Mouse (Mus musculus) embryo, embryonic 10 days (tissue): ENCODE results near the gene Rps6kb1.

ENCODE experiments used
- DNase-seq: peaks from one replicate; pipeline ENCODE4 v3.0.0-alpha.2; 2015; ENCODE audit warnings: low spot score

Rps6kb1 gene

DNA sequence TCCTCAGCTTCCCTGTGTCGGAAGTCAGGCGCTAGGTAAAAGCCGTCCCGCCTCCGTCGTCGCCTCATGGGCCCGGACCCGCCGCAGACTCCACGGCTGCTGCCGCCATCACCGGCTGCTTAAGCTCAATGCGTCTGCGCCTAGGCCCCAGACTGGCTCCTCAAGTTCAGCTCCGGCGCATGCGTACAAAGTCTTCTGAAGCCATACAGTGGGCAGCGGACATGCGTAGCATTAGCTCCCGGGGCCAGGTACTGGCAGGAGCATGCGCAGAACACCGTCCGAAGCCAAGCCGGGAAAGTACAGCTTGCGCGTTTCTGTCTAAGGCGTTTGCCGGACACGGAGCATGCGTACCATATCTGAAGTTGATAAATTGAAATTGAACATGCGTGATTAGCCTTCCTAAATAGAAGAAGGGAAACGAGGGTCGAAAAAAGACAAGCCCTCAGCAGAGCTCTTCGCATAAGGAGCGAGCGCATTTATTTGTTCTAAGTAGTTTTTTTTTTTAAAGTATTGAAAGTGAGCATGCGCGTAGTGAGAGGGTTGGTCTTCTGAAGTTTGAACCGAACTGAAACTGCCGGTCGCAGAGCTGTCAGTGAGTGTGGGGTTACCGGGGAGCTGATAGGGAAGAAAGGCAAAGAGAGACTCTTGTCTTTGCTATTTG, at the start of gene Rps6kb1, which contains the start of gene Tubd1:
Gene Rps6kb1 (minus strand): TSS at position 167 of the 661 bp plus-strand sequence.
Gene Tubd1 (plus strand): TSS at position 353 of the 661 bp plus-strand sequence.
- DNase-seq = peak; percentile 100

DNA sequence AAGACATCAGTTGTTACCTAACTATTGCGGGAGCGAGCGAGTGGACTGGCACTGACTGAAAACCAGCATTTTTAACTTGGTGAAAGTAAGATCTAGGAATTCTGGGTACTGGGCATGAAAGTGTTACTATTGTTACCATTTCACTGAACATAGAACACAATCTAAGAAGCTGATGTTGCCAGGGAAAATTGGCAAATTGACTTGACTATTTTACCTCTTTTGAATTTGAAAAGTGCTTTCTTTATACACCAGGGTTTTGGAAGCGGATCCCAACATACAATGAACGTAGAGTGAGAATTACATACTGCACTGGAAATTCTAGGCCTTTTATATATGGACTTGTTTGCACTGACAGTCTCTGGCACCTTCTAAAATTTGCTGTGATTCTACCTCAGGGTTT, 48.8 kb upstream of the Rps6kb1 start:
- DNase-seq = no peak

DNA sequence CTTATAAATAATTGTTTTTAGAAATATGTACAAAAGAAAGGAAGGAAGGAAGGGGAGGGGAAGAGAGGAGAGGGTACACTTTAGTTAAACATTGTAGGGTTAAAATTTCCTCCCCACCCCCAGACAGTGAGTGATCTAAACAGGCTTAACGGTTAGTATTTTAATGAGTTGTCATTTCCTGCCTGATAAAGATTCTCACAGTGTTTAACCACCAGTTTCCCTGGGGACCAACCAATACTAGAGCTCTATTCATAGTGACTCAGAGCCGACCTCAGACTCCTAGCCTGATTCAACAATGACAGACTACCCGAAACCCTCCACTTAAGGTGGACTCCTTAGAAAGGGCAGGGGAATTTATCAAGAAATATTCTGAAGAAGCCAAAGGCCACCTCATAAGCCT, 48.4 kb upstream of the Rps6kb1 start:
- DNase-seq = no peak

DNA sequence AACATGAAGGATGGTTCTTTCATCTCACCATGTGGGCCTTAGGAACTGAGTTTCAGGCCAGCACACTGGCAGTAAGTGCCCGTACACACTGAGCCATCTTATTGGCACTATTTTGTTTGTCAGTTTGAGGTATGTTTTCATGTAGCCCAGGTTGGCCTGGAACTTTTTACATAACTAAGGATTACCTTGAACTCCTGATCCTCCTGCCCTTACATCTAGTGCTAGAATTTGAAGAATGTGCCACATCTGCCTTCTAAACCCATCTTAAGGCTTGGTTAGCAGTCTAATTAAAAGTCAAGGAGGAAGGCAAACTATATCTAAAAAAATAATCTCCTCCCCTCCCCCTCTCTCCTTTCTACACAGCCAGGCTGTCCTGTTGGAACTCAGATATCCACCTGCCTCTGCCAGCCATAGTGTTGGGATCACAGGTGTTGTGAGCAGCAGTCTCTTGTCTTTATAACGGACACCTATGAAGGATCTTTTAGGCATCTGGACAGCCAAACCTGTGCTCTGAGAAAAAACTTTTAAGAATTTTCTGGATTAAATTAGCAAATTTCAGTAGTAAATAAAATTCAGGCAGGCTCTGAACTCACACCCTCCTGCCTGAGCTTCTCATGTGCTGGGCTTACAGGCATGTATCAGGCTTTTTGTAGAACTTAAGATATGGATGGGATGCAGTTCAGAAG, 47.5 kb upstream of the Rps6kb1 start:
- DNase-seq = no peak

DNA sequence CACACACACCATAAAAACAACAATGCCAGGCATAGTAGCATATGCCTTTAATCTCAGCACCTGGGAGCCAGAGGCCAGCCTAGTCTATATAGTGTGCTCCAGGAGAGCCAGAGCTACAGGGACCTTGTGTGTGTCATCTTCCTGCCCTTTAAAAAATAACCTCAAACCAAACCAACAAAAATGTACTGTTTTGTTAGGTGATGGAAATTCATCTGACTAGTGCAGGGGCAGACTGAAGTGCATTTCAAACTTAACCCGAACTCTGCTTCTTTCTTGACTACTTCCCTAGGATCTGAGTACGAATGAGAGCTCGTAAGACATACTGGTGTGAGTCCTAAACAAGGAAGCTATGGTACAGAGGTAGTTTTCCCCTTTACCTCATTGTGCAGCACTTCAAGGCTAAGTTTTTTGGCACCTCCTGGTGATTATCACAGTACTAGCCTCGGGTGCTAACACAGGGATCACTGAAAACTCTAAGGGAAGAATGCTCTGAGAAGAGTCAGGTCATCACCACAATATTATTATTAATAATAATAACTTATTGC, 46.8 kb upstream of the Rps6kb1 start:
- no peak for DNase-seq

DNA sequence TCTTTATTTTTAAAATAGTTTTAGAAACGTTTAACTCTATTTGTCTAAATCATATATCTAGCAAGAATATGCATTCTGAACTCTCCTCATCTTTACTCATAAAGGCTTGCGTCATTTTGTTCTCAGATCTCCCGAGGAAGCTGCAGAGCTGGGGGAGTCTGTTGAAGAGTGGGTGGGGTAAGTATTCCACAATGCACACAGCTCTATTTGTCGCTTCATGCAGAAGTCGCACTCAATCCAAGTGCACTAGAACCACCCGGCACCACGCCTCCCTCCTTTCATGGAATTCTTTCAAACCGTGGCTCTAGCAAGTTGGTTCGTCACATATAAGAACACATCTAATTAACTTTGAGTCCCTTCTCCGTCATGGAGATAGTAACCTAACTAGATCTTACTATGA, 46.0 kb upstream of the Rps6kb1 start:
- no peak for DNase-seq

DNA sequence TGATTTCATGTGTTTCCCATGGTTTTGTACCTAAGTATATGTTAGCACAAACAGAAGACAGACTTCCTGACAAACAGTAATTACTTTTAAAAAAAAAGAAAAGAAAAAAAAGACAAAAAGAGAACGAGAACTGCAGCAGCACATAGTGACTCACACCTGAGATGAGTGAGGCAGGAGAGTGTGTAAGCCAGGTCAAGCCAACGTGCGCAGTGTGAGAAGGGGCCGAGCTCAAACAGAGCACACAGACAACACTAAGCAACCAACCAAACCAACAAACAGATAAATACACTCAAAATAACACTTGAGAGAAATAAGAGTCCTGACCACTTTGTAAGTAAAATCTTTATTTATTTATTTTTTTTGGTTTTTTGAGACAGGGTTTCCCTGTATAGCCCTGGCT, 45.5 kb upstream of the Rps6kb1 start:
- DNase-seq = no peak

GRCm38 (mm10) chr11:86588583-86589298, 44.1 kb upstream of the Rps6kb1 start:
- no peak for DNase-seq

DNA sequence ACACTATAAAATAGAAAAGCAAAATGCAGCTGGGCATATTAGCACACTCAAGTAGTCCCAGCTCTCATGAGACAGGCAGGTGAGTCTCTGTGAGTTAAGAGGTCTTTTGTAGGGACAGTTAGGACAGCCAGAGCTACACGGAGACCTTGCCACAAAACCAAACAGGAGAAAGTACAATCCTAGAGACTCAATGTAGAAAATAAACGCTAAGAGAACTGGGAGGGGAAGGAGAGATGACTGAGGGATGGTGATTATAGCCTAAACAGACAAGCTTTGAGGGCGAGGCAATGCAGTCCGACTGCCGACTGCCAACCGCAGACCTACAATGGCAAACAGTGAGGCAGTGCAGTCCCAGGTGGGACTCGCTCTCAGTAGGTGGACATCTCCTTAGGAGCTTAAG, 43.2 kb upstream of the Rps6kb1 start:
- no peak for DNase-seq

GRCm38 (mm10) chr11:86586868-86587792, 42.5 kb upstream of the Rps6kb1 start:
- peak; percentile 61 for DNase-seq

DNA sequence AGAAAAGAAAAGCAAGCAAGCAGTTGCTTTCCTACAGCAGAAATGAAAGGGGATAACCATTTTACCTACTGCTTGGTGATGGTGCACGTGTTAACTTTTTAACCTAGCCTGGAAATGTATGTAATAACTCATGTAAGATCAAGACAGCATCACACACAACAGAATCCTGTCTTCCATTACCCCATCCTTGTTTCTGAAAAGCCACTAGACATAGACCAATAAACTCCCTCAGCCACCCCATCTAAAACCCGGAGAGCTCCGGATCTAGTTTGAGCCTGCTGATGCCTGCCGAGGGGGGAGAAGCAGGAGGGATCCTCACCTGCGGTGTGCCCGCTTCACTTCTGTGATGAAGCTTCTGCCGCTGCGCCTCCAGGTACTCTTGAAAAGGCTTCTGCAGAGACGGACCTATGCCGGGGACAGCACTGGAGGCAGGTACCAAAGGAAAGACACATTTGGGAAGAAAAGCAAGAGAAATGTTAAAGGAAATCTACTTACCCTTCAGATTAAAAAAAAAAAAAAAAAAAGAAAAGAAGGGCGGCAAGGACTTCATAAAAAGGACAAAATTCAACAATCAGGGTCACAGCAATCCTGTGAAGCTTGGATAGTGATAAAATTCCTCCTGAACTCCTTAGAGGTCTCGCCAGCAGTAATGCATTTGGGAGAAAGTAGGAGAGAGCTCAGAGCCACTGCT, 41.7 kb upstream of the Rps6kb1 start:
- no peak for DNase-seq

DNA sequence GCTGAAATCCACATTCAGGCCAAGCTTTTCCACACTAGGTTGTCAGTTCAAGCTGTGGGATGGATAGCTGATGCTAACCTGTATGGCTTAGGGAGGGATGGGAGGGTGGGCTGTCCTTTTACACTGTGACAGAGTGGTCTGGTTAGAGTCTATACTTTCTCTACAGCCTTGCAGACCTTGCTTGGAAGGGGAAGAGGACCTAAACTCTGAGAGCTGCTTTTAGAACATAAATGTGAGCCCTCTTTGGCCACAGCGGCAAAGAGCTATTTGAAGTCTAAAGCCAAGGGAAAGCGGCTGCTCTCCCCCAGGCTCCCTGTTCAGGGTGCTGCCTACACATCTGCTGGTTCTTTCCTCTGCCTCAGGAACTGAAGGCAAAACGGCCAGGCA, 41.0 kb upstream of the Rps6kb1 start:
- DNase-seq = no peak

GRCm38 (mm10) chr11:86584898-86585597, 40.4 kb upstream of the Rps6kb1 start:
- no peak for DNase-seq

- no peak for DNase-seq
These were observed 39.6 kb upstream of the Rps6kb1 start for GRCm38 (mm10) chr11:86583990-86584897.

DNA sequence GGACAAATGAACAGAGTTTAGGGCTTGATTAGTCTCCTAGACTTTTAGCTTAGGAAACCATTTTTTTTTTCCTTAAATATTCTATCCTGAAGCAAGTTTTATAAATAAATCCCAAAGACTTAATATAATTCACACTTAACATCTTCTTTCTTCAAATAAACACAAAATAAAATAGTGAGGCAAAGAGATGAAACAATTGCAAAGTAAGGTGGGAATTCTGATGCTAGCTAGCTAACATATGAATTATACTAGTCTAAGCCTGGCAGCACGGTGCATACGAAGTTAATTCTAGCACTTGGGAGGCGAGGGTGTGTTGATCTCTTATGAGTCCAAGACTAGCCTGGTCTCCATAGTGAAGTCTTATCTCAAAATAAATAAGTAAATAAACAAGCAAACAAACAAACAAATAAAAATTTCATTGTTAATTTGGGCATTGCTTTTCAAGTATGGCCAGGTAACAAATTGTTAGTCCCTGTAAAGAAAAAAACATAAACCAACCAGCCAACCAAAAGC, 38.8 kb upstream of the Rps6kb1 start:
- DNase-seq = no peak

DNA sequence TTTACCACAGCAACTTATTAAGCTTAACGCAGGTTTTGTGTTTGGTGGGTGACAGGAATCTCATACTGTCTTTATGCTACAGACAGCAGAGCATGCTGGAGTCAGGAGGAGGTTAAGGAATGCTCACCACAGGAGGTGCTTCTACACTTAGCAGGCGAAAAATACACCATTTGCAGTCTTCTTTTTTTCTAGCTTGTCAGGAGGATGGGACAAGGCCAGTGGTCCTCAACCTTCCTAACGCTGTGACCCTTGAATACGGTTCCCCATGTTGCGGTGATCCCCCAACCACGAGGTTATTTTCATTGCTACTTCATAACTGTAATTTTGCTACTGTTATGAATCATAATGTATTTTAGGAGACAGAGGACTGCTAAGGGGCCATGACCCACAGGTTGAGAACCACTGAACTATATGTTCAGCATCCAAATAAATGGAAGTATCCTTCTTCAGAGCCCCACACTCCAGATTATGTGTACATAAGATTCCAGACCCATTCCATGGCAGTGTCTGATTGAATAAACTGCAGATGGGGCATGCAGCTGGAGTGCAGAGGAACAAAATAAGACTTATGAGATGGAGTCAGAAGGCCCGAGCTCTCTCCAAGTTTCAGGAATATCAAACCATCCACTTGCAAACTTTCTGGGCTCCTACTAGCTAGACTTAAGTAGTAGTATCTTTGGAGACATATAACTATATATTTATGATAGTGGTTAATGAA, 38.1 kb upstream of the Rps6kb1 start:
- DNase-seq = no peak

DNA sequence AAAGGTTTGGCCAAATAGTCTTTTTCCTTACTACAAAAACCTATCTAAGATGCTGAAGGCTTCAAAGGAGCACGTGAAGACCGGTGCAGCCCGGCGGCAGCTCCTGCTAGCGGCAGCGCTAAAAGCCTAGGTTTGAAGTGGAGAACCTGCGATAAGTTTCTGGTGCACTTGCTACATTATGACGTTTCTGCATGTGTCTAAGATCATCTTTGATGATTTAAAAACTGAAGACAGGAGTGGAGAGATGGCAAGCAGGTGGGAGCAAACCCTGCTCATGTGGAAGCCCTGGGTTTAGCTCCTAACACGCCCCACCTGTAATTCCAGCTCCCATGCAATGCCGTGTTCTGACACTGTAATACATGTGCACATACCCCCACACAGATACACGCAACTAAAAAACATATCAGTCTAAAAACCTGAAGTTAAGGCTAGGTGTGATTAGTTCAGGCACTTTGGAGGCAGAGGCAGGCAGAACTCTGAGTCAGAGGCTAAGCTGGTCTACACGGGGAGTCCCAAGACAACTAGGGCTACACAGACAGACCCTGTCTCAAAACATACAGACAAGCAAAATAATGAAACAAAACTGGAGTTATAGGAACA, 37.4 kb upstream of the Rps6kb1 start:
- no peak for DNase-seq

GRCm38 (mm10) chr11:86581250-86581753, 36.7 kb upstream of the Rps6kb1 start:
- peak; percentile 48 for DNase-seq
